Mouse (Mus musculus) embryo, embryonic 9.5 days (tissue): Measurements from ENCODE around the gene Kif3a.

Experiments
- DNase-seq: peaks from one replicate; pipeline ENCODE4 v3.0.0-alpha.2; 2017; ENCODE audit errors: extremely low spot score

The Kif3a gene

DNA sequence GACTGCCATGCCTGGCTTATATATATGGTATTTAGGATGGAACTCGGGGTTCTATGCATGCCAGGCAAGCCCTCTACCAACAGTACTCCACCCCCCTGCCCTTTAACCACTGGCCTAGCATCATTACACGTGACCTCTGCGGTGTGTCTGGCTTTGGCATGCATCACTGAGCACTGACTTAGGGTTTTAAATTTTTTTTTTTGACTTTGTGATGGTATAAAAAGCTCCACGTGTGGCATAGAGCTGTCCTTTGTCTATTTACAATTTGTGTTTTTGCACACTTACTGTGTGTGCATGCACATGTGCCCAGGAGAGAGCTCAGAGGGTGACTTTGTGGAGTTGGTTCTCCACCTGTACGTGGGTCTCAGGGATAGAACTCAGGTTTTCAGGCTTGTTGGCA, 76.8 kb downstream of the Kif3a start:
- no peak for DNase-seq

DNA sequence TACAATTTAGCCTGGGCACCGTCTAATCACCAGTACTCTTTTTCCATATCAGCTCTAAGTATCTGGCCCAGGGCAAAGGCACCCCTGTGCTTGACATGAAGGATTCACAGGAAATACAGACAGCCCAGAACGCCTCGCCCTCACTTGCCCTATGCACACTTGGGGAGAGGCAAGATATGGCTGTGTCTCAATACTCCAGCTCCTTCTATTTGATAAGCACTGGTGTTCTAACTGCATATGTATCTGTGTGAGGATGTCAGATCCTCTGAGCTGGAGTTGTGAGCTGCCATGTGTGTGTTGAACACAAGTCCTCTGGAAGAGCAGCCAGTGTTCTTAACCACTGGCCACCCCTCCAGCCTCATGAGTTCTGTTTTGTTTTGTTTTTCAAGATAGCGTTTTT, 84.3 kb downstream of the Kif3a start:
- no peak for DNase-seq
